In the genomic region with DNA sequence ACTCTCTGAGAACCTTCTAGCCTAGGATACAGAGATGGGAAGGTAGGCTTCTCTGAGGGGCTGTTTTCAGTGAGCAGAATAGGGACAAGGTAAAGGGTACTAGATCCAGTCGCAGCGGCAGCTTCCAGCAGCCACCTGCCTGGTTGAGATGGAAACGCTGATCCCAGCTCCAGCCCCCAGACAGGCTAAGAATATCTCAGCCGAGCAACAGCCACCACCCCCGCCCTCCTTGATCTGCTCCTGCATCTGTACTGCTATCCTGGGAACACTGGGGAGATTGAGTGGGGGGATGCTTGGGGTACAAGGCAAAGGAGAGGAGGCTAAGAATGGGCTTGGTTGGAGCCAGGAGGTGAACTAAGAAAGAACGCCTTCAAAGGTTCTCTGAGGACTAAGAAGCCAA, we compare ENCODE assay signal across 19 mouse cellular contexts. TPM values are rescaled to one million over a fixed set of nuclear protein-coding genes. Genes with fewer than 3 reads are reported as not detected.
DNase-seq lines count a peak whose midpoint lies in the region; ATAC-seq and TF ChIP-seq lines count a peak whose summit lies in the region.
"Had no signal": no experiment of that assay in that cellular context is flagged by ENCODE, and none has a peak within 500 bp of the region (broad histone marks: within the 10 kb centered on the region; RNA-seq: fewer than 3 reads in every experiment).

No protein-coding gene starts in this region.

- DNase-seq in layer of hippocampus, adult 18-20 months (ENCODE audit: low spot score in 2 of 2) = peak; percentile 34 to 71
- DNase-seq in layer of hippocampus, adult 9-10 months (ENCODE audit: low spot score) = no peak
- peak; percentile 73 to 88 for DNase-seq in left cerebral cortex, adult 18-20 months (ENCODE audit: low spot score in 2 of 2)
- peak; percentile 85 to 88 for DNase-seq in right cerebral cortex, postnatal 10 days (ENCODE audit: low spot score in 2 of 2)
- DNase-seq in lung, postnatal 10 days = no peak
- DNase-seq: adrenal gland, adult 2 months; cerebellum, postnatal 10 days; heart, postnatal 14 days; lung, postnatal 36 days had no signal

- H3K4me3 ChIP-seq in cortical plate, adult 2 months (ENCODE audit: insufficient read depth, low read length) = no peak overlapping the region
- H3K4me3 ChIP-seq: limb, embryonic 12.5 days; liver, embryonic 15.5 days had no signal

- no peak for ATAC-seq in cerebellum, adult (ENCODE audit: insufficient number of reproducible peaks, low FRiP score, low TSS enrichment)
- no peak for ATAC-seq in inflammation-experienced regulatory T-cells, adult 6 months

- peaks cover 13% of the 10 kb centered on the region for H3K4me1 ChIP-seq in cortical plate, adult 2 months (ENCODE audit: control insufficient read depth, insufficient read depth, low read length)

- peak overlapping the region; percentile 96 for H3K27ac ChIP-seq in cortical plate, adult 2 months (ENCODE audit: insufficient read depth, low read length)
- H3K27ac ChIP-seq: kidney, postnatal 0 days; limb, embryonic 12.5 days; liver, embryonic 15.5 days; stomach, postnatal 0 days had no signal

- no peak for TF ChIP-seq CTCF in cortical plate, adult 2 months (IDR thresholded peaks at IDR 0.05; ENCODE audit: extremely low read depth, insufficient read depth, low read length)

- TF ChIP-seq POLR2A in cortical plate, adult 2 months (IDR thresholded peaks at IDR 0.05; ENCODE audit: extremely low read depth, insufficient read depth, low read length) = peak; percentile 48; the same call in 1 of the 2 replicates

RNA-seq across cellular contexts. Expression of a gene that starts 4.5 kb away (rescaled TPM):
- total RNA-seq in layer of hippocampus, adult 18-20 months (2021) = 100 to 1,000 TPM; 203 to 204 TPM
- 304 and 313 TPM in 2 replicates for polyA plus RNA-seq in cortical plate, adult 2 months (2012; rRNA removed)
- total RNA-seq in left cerebral cortex, adult 18-20 months (2021) = 100 to 1,000 TPM; 315 to 347 TPM
- not detected for polyA plus RNA-seq in inflammation-experienced regulatory T-cells, adult 6 months (2017; shearing (Covaris generic))
- total RNA-seq: heart, postnatal 14 days; neutrophil, adult 5-6 weeks had no signal
- polyA plus RNA-seq: kidney, postnatal 0 days; limb, embryonic 12.5 days; liver, embryonic 15.5 days; spleen, adult 2 months had no signal

RNA-seq across cellular contexts. Expression of a gene that starts 35.0 kb away (rescaled TPM):
- not detected for total RNA-seq in layer of hippocampus, adult 18-20 months (2021)
- not detected in 2 replicates for polyA plus RNA-seq in cortical plate, adult 2 months (2012; rRNA removed)
- not detected for total RNA-seq in left cerebral cortex, adult 18-20 months (2021)
- not detected for polyA plus RNA-seq in inflammation-experienced regulatory T-cells, adult 6 months (2017; shearing (Covaris generic))
- total RNA-seq: heart, adult 8-10 months; heart, postnatal 14 days; neutrophil, adult 5-6 weeks had no signal

RNA-seq across cellular contexts. Expression of a gene that starts 42.7 kb away (rescaled TPM):
- total RNA-seq in layer of hippocampus, adult 18-20 months (2021) = under 1 TPM in 1 of 2 experiments, not detected in 1; 0.48 TPM
- polyA plus RNA-seq in cortical plate, adult 2 months (2012; rRNA removed) = 0.66 and 1.4 TPM in 2 replicates
- total RNA-seq in left cerebral cortex, adult 18-20 months (2021) = under 1 TPM in 1 of 2 experiments, not detected in 1; 0.80 TPM
- not detected for polyA plus RNA-seq in inflammation-experienced regulatory T-cells, adult 6 months (2017; shearing (Covaris generic))
- total RNA-seq: heart, adult 8-10 months; heart, postnatal 14 days; neutrophil, adult 5-6 weeks had no signal
- polyA plus RNA-seq: kidney, postnatal 0 days; limb, embryonic 12.5 days; liver, embryonic 15.5 days; spleen, adult 2 months had no signal

RNA-seq across cellular contexts. Expression of a gene that starts 58.9 kb away (rescaled TPM):
- 1 to 10 TPM; 3.4 to 3.7 TPM for total RNA-seq in layer of hippocampus, adult 18-20 months (2021)
- polyA plus RNA-seq in cortical plate, adult 2 months (2012; rRNA removed) = 8.1 and 8.8 TPM in 2 replicates
- 10 to 100 TPM; 15.8 to 15.9 TPM for total RNA-seq in left cerebral cortex, adult 18-20 months (2021)
- under 1 TPM in 1 of 3 experiments, not detected in 2; 0.19 TPM for polyA plus RNA-seq in inflammation-experienced regulatory T-cells, adult 6 months (2017; shearing (Covaris generic))
- total RNA-seq: heart, adult 8-10 months; heart, postnatal 14 days; neutrophil, adult 5-6 weeks had no signal
- polyA plus RNA-seq: liver, embryonic 15.5 days had no signal

Comparison
In these comparisons a context has a peak if more than half of its experiments do, and no peak if none do; other contexts are left out.
1. DNase-seq: peak in layer of hippocampus, adult 18-20 months (2 of 2), left cerebral cortex, adult 18-20 months (2 of 2) and right cerebral cortex, postnatal 10 days (2 of 2); none in layer of hippocampus, adult 9-10 months (single experiment) and lung, postnatal 10 days (single experiment).